In the genomic region with DNA sequence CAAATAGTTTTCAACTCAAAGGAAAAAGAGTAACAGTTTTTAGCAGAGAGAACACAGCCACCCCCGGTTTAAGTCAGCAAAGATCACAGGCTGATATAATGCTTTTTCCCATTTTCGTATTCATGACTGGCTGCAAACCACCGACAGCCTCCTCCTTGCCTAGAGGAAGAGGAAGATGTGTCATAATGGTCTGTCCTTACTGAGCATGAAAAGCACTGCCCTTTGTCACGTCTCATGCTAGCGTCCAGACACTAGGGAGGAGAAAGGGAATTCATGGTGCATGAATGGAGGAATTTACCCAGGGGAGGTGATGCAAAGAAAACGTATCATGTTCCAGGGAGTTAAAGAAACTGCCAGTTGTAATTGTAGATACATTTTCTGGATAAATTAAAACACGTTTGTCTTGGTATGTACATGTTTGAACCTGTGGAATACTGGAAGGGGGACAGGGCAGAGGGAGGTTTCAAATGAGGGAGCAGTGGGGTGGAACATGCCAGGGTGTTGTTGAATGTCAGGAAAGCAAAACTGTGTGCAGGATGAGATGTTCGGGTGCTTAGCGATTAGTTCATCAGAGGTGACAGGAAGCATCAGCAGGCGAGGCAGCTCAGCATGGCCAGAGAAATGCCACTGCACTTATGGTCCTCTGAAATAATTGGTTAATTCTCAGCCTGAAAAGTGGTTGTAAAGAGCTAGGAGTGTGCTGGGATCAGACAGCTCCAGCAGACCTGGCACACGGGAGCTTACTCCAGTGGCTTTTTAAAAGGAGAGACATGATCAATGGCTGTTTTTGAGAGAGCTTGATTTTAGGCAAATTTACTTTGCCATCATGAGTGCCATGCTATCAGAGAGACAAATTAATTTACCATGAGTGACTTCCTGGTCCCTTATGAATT, we compare ENCODE assay signal across 13 mouse cellular contexts.
DNase-seq lines count a peak whose midpoint lies in the region; ATAC-seq lines count a peak whose summit lies in the region.
"Had no signal": no experiment of that assay in that cellular context is flagged by ENCODE, and none has a peak within 500 bp of the region (broad histone marks: within the 10 kb centered on the region; RNA-seq: fewer than 3 reads in every experiment).

No protein-coding gene starts in this region.

- H3K9me3 ChIP-seq in midbrain, embryonic 12.5 days = no peaks in the 10 kb centered on the region

- H3K4me3 ChIP-seq in midbrain, embryonic 12.5 days = no peak overlapping the region

- peak; percentile 31; the same call in 1 of the 2 replicates for ATAC-seq in frontal cortex, adult (ENCODE audit: low TSS enrichment)
- ATAC-seq in common myeloid progenitor, adult 5-6 weeks (replicated peaks; ENCODE audit: low read depth, poor library complexity, severe bottlenecking) = peak; percentile 65
- peak; percentile 25 to 45; a peak in 2 of 4 replicates for ATAC-seq in hematopoietic stem cell, adult 5-6 weeks (replicated peaks in 1 of 2; ENCODE audit: insufficient read depth in 1 of 2, low FRiP score in 2 of 2, low TSS enrichment in 1 of 2, low read depth in 1 of 2, poor library complexity in 2 of 2, severe bottlenecking in 2 of 2)
- ATAC-seq in midbrain, embryonic 12.5 days (ENCODE audit: low FRiP score, low read depth) = peak; percentile 52
- ATAC-seq: intestine, postnatal 0 days; lung, postnatal 0 days had no signal

- 39% methylated on average over 11 of the region's 11 CpGs for WGBS in midbrain, embryonic 12.5 days

- peaks cover 19% of the 10 kb centered on the region for H3K4me1 ChIP-seq in midbrain, embryonic 12.5 days

- H3K9ac ChIP-seq in midbrain, embryonic 12.5 days (replicated peaks) = no peak overlapping the region

- no peaks in the 10 kb centered on the region for H3K36me3 ChIP-seq in midbrain, embryonic 12.5 days

- no peak overlapping the region for H3K4me2 ChIP-seq in midbrain, embryonic 12.5 days (replicated peaks)

- peak overlapping the region; percentile 69 for H3K27ac ChIP-seq in midbrain, embryonic 12.5 days (replicated peaks)

- no peak for DNase-seq in frontal cortex, postnatal 10 days (ENCODE audit: low spot score in 2 of 2)
- no peak for DNase-seq in urinary bladder, adult 18-20 months (ENCODE audit: low spot score in 2 of 2)
- DNase-seq in kidney, postnatal 25 days = no peak
- DNase-seq in frontal cortex, postnatal 36 days (ENCODE audit: low spot score in 2 of 2) = no peak
- DNase-seq: adrenal gland, adult 8-10 months; cerebellum, adult 11 months; heart, adult 11 months had no signal

- H3K27me3 ChIP-seq in midbrain, embryonic 12.5 days = no peaks in the 10 kb centered on the region
